Mouse (Mus musculus) hematopoietic stem cell, adult 5-6 weeks (primary cell): ENCODE results near the gene Lamc1. TPM values are rescaled to one million over a fixed set of nuclear protein-coding genes. Genes with fewer than 3 reads are reported as not detected.

Source experiments
- ATAC-seq, 2 experiments: fragments of 125-278 bp in 1 of 2; replicated peaks in 1 of 2; 2 replicates each; pipeline ENCODE4 v1.8.0; 2016 to 2017; ENCODE audit warnings: inconsistent platforms in 2 of 2, mild to moderate bottlenecking in 2 of 2, moderate number of reproducible peaks in 2 of 2, low read depth in 1 of 2, moderate TSS enrichment in 1 of 2; ENCODE audit not compliant: low FRiP score in 2 of 2, poor library complexity in 2 of 2, severe bottlenecking in 2 of 2, insufficient read depth in 1 of 2, low TSS enrichment in 1 of 2
- total RNA-seq: library from RNA; stranded (forward); fragments of 172-1452, 232-1000 nt; gene quantifications from 2 replicates; pipeline ENCODE4 v1.2.3, GENCODE M21; 2017

The Lamc1 gene
- 5.3 and 5.5 TPM in 2 replicates for total RNA-seq

DNA sequence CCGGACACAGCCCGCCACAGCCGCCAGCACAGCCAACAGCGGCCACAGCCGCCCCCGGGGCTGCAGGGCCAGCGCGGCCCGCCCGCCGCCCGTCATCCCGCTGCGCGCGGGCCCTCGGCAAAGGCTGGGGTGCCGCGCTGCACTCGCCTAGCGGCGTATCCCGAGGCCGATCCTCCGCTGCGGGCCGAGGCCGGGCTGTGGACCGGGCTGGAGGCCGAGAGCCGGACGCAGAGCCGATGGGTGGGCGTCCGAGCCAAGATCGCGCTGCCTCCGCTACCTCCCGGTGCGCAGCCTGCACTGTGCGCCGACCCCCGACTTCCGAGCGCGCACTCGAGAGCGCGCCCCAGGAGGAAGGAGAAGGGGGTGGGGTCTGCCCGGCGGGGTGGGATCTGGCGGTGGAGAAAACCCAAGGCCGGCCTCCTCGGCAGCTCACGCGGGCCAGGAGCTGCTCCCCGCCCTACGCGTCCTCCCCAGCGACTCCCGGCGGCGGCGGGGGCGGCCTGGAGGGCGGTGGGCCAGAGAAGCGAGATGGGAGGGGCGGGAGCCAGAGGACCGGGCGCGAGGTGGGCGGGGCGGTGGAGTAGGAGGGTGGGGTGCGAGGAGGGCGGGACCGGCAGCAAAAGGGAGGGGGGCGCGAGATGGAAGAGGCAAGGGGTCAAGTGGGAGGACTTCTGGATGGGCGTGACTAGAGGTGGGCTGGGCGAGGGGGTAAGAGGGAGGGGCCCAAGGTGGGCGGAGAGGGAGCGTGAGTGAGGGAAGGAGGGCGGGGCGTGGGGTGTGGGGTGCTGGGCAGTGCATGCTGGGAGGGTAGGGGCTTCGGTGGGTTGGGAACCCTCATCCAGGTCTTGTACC, at the start of gene Lamc1:
Gene Lamc1 (minus strand): TSS at position 343 of the 852 bp plus-strand sequence.
- ATAC-seq, result peak; percentile 54 to 65

- no peak for ATAC-seq
Observed at GRCm38 (mm10) chr1:153380746-153381282, 48.2 kb upstream of the Lamc1 start.

- ATAC-seq, result no peak
Observed at GRCm38 (mm10) chr1:153379832-153380231, 47.2 kb upstream of the Lamc1 start.

GRCm38 (mm10) chr1:153378587-153378986, 46.0 kb upstream of the Lamc1 start:
- no peak for ATAC-seq

DNA sequence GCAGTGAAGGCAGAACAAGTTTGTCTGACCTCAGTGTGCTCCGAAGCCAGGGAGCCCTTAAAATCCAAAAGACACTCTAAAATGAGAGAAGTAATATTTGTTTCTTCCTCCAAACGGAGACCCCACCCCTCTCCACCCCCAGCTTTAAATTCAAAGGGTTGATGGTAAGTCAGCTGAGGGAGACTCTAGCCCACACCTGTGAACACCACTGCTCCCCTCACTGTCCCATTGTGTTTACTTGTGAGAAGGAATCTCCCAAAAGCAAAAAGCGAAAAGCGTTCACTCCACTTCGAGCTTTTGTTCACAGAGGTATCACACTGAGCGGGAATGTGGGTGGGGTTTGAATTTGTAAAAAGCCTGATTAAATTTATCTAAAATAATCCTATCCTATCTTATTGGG, 43.9 kb upstream of the Lamc1 start:
- no peak for ATAC-seq

- no peak for ATAC-seq
Observed at GRCm38 (mm10) chr1:153374136-153374535, 41.5 kb upstream of the Lamc1 start.

GRCm38 (mm10) chr1:153371846-153372245, 39.3 kb upstream of the Lamc1 start:
- ATAC-seq, result no peak

- no peak for ATAC-seq
Observed at GRCm38 (mm10) chr1:153369011-153369410, 36.4 kb upstream of the Lamc1 start.

GRCm38 (mm10) chr1:153367048-153367447, 34.5 kb upstream of the Lamc1 start:
- no peak for ATAC-seq

DNA sequence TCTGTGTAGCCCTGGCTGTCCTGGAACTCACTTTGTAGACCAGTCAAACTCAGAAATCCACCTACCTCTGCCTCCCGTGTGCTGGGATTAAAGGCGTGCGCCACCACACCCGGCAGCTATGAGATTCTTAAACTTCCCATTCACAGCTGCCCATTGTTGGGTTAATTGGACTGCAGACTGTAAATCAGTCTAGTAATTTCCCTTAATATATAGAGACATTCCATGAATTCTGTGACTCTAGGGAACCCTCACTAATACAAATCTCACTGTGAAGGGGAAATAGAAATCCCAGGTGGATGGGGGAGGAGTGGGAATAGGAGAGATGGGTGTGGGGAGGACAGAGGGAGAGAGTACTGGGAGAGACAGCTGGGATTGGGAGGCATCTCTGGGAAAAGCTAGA, 29.3 kb upstream of the Lamc1 start:
- no peak for ATAC-seq

- ATAC-seq, result no peak
Observed at GRCm38 (mm10) chr1:153360556-153360955, 28.0 kb upstream of the Lamc1 start.

DNA sequence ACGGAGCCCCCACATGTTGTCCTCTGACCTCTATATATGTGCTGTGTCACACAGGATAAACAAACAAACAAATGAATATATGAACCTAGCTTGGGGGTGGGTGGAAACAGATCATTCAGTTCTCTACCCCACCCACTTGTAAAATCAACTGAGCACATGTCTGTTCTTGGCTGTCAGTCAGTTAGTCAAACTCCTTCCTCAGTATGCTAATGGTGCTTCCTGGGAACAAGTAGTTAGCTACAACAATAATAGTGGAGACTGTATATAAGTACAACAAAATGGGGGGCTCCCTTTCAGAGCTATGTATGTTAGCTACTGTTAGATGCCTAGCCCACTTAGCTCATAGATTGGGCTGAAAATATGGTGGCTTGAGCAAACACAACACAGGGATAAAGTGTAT, 24.6 kb upstream of the Lamc1 start:
- ATAC-seq, result no peak

GRCm38 (mm10) chr1:153354466-153354865, 21.9 kb upstream of the Lamc1 start:
- no peak for ATAC-seq

- ATAC-seq, result no peak
Observed at GRCm38 (mm10) chr1:153353736-153354430, 21.3 kb upstream of the Lamc1 start.

DNA sequence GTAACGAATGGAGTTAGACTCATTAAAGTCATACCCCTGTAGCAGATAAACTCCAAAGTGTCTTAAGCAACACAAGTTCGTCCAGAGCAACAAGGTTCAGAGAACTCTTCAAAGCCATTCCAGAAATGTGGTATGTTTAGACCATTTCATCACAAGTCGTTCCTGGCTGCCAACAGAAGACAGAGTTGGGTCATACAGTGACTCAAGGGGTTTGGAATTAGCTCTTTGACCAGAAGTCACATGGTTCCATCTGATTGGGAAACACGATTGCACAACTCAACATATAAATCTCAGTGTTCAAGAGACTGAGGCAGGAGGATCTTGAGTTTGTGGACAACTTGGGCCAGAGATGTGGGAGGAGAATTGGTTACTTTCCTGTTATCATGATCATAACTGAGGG, 18.4 kb upstream of the Lamc1 start:
- no peak for ATAC-seq

GRCm38 (mm10) chr1:153347726-153348125, 15.1 kb upstream of the Lamc1 start:
- ATAC-seq, result no peak

DNA sequence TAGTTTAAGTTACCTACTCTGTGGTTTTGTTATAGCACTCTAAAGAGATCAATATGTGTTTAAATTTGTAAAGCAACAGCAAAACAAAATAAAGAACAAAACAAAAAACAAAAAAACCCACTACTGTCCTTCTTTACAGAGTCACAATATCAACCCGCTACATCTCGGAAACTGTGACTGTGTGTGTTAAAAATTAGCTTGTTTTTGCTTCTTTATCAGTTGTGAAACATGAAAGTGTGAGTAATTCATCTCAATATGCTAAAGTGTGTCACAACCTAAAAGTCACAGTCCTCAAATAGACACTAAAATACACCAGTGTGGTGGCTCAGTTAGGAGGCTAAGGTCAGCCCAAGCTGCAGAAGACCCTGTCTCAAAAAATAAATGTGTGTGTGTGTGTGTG, 14.5 kb upstream of the Lamc1 start:
- ATAC-seq, result no peak

DNA sequence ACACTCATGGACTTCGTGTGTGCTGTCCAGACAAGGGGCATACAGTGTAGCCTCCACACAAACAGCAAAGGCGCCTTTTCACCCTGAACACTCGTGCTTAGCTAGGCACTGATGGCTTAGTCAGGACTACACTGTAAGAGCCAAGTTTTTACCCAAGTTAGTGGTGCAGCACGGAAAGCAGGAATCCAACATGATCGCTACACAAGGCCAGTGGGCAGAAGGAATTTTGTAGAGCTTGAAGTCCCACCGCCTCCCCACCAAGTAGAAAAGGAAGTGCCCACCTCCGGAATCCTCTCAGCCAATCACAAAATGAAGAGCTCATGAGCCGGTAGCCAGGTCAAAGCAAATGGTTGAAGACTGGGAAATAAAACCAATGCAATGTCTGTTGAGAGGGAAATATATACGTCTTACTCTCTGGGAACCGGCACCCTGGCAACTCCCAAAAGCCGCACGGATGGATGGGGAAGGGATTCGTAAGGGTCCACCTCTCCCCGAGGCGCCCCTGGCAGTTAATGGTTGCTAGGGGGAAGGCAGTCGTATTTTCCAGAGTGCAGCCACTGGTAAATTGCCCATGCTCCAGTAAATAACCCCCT, 13.2 kb upstream of the Lamc1 start:
- ATAC-seq, result no peak
